Mouse (Mus musculus) ES-E14 (cell line): Measurements from ENCODE around the gene Gemin7.

Experiments
- HCFC1 ChIP-seq: IDR thresholded peaks from 2 replicates; pipeline ENCODE4 v1.6.1; 2012; ENCODE audit warnings: low read length, inconsistent platforms, borderline replicate concordance; ENCODE audit not compliant: insufficient read depth
- MAFK ChIP-seq: IDR thresholded peaks from 2 replicates; pipeline ENCODE4 v1.6.1; 2014; ENCODE audit warnings: mild to moderate bottlenecking, low read depth, low read length, inconsistent platforms; ENCODE audit not compliant: insufficient read depth
- ZC3H11A ChIP-seq: IDR thresholded peaks from 2 replicates; pipeline ENCODE4 v1.6.1; 2012; ENCODE audit warnings: low read depth, mild to moderate bottlenecking, inconsistent platforms, low read length, borderline replicate concordance
- ZNF384 ChIP-seq: IDR thresholded peaks from 2 replicates; pipeline ENCODE4 v1.6.1; 2012; ENCODE audit warnings: low read depth, low read length, inconsistent platforms

GRCm38 (mm10) chr7:19578436-19578835, 1.0 kb upstream of the Gemin7 start:
- TF ChIP-seq HCFC1 (no peak), ZNF384 (no peak), MAFK (no peak), ZC3H11A (no peak)
